ENCODE assay signal across 8 mouse cellular contexts in genomic region chr9:106159237-106159636, GRCm38 (mm10). TPM values are rescaled to one million over a fixed set of nuclear protein-coding genes. Genes with fewer than 3 reads are reported as not detected.
A peak's percentile ranks its signal among the peaks of the same experiment; 100 is the strongest.
DNase-seq lines count a peak whose midpoint lies in the region; ATAC-seq and TF ChIP-seq lines count a peak whose summit lies in the region.

No protein-coding gene starts in this region.

- DNase-seq in heart, adult 9 months (ENCODE audit: low spot score in 2 of 2): no peak
- DNase-seq in MEL (ENCODE audit: low read depth, low spot score): no peak
- no peak for DNase-seq in hindbrain, embryonic 14.5 days (ENCODE audit: low spot score)
- DNase-seq in right cerebral cortex, postnatal 36 days (ENCODE audit: low spot score in 2 of 2): no peak
- DNase-seq in urinary bladder, postnatal 25 days (ENCODE audit: low spot score): no peak
- no peak for DNase-seq in urinary bladder, adult 18-20 months (ENCODE audit: low spot score in 2 of 2)

- H3K36me3 ChIP-seq in heart, embryonic 15.5 days: no peaks in the 10 kb centered on the region
- peaks cover 0 to 2% of the 10 kb centered on the region in 2 experiments; a peak in 1 of 4 replicates for H3K36me3 ChIP-seq in MEL (ENCODE audit: control insufficient read depth in 1 of 2, insufficient read depth in 2 of 2, low read length in 2 of 2)
- H3K36me3 ChIP-seq in hindbrain, embryonic 14.5 days (replicated peaks; ENCODE audit: control insufficient read depth, insufficient read depth): no peaks in the 10 kb centered on the region
- peaks cover 1% of the 10 kb centered on the region for H3K36me3 ChIP-seq in midbrain, embryonic 12.5 days

- H3K9ac ChIP-seq in heart, embryonic 15.5 days: no peak overlapping the region
- no peak overlapping the region for H3K9ac ChIP-seq in MEL (ENCODE audit: control insufficient read depth, low read depth, low read length, poor library complexity, severe bottlenecking)
- H3K9ac ChIP-seq in hindbrain, embryonic 14.5 days: peak overlapping the region; percentile 57; the same call in 1 of the 2 replicates
- H3K9ac ChIP-seq in midbrain, embryonic 12.5 days (replicated peaks): no peak overlapping the region

- ATAC-seq in heart, embryonic 15.5 days (replicated peaks; ENCODE audit: insufficient number of reproducible peaks, insufficient read depth, low FRiP score, low read depth): no peak
- no peak for ATAC-seq in hindbrain, embryonic 14.5 days (ENCODE audit: low FRiP score)
- ATAC-seq in midbrain, embryonic 12.5 days (ENCODE audit: low FRiP score, low read depth): no peak

- H3K79me2 ChIP-seq in MEL (ENCODE audit: control insufficient read depth, insufficient read depth, low read length, poor library complexity): no peaks in the 10 kb centered on the region; the same call in 1 of the 2 replicates

- H3K27ac ChIP-seq in heart, embryonic 15.5 days: no peak overlapping the region
- no peak overlapping the region for H3K27ac ChIP-seq in MEL (ENCODE audit: control insufficient read depth, low read depth, low read length)
- H3K27ac ChIP-seq in hindbrain, embryonic 14.5 days: peak overlapping the region; percentile 98
- H3K27ac ChIP-seq in midbrain, embryonic 12.5 days (replicated peaks): no peak overlapping the region

- TF ChIP-seq RAD21 in MEL (IDR thresholded peaks at IDR 0.05; ENCODE audit: low read depth, low read length): no peak

- peak overlapping the region; percentile 70 for H3K4me2 ChIP-seq in heart, embryonic 15.5 days
- peak overlapping the region; percentile 72 for H3K4me2 ChIP-seq in hindbrain, embryonic 14.5 days (replicated peaks)
- peak overlapping the region; percentile 64 for H3K4me2 ChIP-seq in midbrain, embryonic 12.5 days (replicated peaks)

- 82% methylated on average over 9 of the region's 9 CpGs for WGBS in heart, embryonic 15.5 days
- 78% methylated on average over 9 of the region's 9 CpGs for WGBS in hindbrain, embryonic 14.5 days
- WGBS in midbrain, embryonic 12.5 days: 82% methylated on average over 9 of the region's 9 CpGs

- no peaks in the 10 kb centered on the region for H3K9me3 ChIP-seq in heart, embryonic 15.5 days (replicated peaks)
- no peaks in the 10 kb centered on the region for H3K9me3 ChIP-seq in MEL (replicated peaks; ENCODE audit: insufficient read depth, low read length)
- no peaks in the 10 kb centered on the region for H3K9me3 ChIP-seq in hindbrain, embryonic 14.5 days (ENCODE audit: control insufficient read depth, low read length)
- H3K9me3 ChIP-seq in midbrain, embryonic 12.5 days: no peaks in the 10 kb centered on the region

- H3K4me1 ChIP-seq in heart, embryonic 15.5 days (replicated peaks): peaks cover 6% of the 10 kb centered on the region
- peaks cover 2 to 6% of the 10 kb centered on the region in 2 experiments; a peak in 3 of 4 replicates for H3K4me1 ChIP-seq in MEL (ENCODE audit: control insufficient read depth in 1 of 2, insufficient read depth in 2 of 2, low read length in 2 of 2)
- peaks cover 9% of the 10 kb centered on the region; the same call in 1 of the 2 replicates for H3K4me1 ChIP-seq in hindbrain, embryonic 14.5 days (replicated peaks; ENCODE audit: control insufficient read depth, insufficient read depth, low read length)
- H3K4me1 ChIP-seq in midbrain, embryonic 12.5 days: peaks cover 31% of the 10 kb centered on the region

- TF ChIP-seq POLR2A in MEL (IDR thresholded peaks at IDR 0.05; ENCODE audit: control insufficient read depth in 1 of 2, insufficient read depth in 1 of 2, low read depth in 1 of 2, low read length in 2 of 2, poor library complexity in 1 of 2): no peak

- H3K4me3 ChIP-seq in heart, embryonic 15.5 days: no peak overlapping the region
- H3K4me3 ChIP-seq in MEL (ENCODE audit: control insufficient read depth in 1 of 2, insufficient read depth in 1 of 2, low read depth in 2 of 2, low read length in 2 of 2): peak overlapping the region; percentile 73 to 77; a peak in 3 of 4 replicates
- H3K4me3 ChIP-seq in hindbrain, embryonic 14.5 days (replicated peaks; ENCODE audit: low read length): peak overlapping the region; percentile 40
- no peak overlapping the region for H3K4me3 ChIP-seq in midbrain, embryonic 12.5 days

- TF ChIP-seq CTCF in MEL (IDR thresholded peaks at IDR 0.05 in 2 of 3, conservative IDR thresholded peaks at IDR 0.05 in 1 of 3; ENCODE audit: control insufficient read depth in 1 of 3, insufficient read depth in 1 of 3, low read depth in 2 of 3, low read length in 3 of 3, poor library complexity in 1 of 3, severe bottlenecking in 1 of 3): no peak

- TF ChIP-seq EP300 in MEL (IDR thresholded peaks at IDR 0.05; ENCODE audit: low read depth in 1 of 2, low read length in 2 of 2): no peak

- peaks cover 5% of the 10 kb centered on the region; the same call in 1 of the 2 replicates for H3K27me3 ChIP-seq in heart, embryonic 15.5 days
- no peaks in the 10 kb centered on the region for H3K27me3 ChIP-seq in MEL (ENCODE audit: control insufficient read depth in 1 of 2, insufficient read depth in 2 of 2, low read length in 2 of 2)
- H3K27me3 ChIP-seq in hindbrain, embryonic 14.5 days (ENCODE audit: control insufficient read depth, insufficient read depth, low read length): no peaks in the 10 kb centered on the region
- no peaks in the 10 kb centered on the region for H3K27me3 ChIP-seq in midbrain, embryonic 12.5 days

TF ChIP-seq in MEL, 35 proteins besides CTCF, POLR2A, EP300 and RAD21:
- TF ChIP-seq MAFK (IDR thresholded peaks at IDR 0.05; ENCODE audit: borderline replicate concordance, low read depth, low read length) (no peak), NRF1 (IDR thresholded peaks at IDR 0.05; ENCODE audit: insufficient read depth, low read depth, low read length, poor library complexity, severe bottlenecking) (no peak)

RNA-seq across cellular contexts. Expression of gene Glyctk, which starts 1.3 kb away (rescaled TPM):
- 0.74 and 1.1 TPM in 2 replicates for polyA plus RNA-seq in heart, embryonic 15.5 days (2015; fragmentation: Nextera tagmentation; extraction: Ambion mirVana)
- total RNA-seq in MEL (2012; rRNA removed): 3.1 and 3.2 TPM in 2 replicates
- polyA plus RNA-seq in MEL (2012; ENCODE audit: insufficient read depth in 1 of 2, insufficient read length in 2 of 2, low read depth in 1 of 2, low replicate concordance in 2 of 2, missing spikeins in 1 of 2): 1 to 10 TPM in 1 of 2 experiments, not detected in 1; 3.3 TPM
- 2.3 and 3.0 TPM in 2 replicates for polyA plus RNA-seq in hindbrain, embryonic 14.5 days (2014; fragmentation: Nextera tagmentation; extraction: Ambion mirVana)
- polyA plus RNA-seq in midbrain, embryonic 12.5 days (2016; fragmentation: Nextera tagmentation; extraction: Ambion mirVana): 10.8 and 11.0 TPM in 2 replicates

RNA-seq across cellular contexts. Expression of gene Wdr82, which starts 11.5 kb away (rescaled TPM):
- 16.7 and 19.7 TPM in 2 replicates for polyA plus RNA-seq in heart, embryonic 15.5 days (2015; fragmentation: Nextera tagmentation; extraction: Ambion mirVana)
- 72.2 and 78.0 TPM in 2 replicates for total RNA-seq in MEL (2012; rRNA removed)
- polyA plus RNA-seq in MEL (2012; ENCODE audit: insufficient read depth in 1 of 2, insufficient read length in 2 of 2, low read depth in 1 of 2, low replicate concordance in 2 of 2, missing spikeins in 1 of 2): 100 to 1,000 TPM in 1 of 2 experiments, 10 to 100 TPM in 1; 41.7 to 108 TPM
- polyA plus RNA-seq in hindbrain, embryonic 14.5 days (2014; fragmentation: Nextera tagmentation; extraction: Ambion mirVana): 40.2 and 42.3 TPM in 2 replicates
- 35.6 and 36.3 TPM in 2 replicates for polyA plus RNA-seq in midbrain, embryonic 12.5 days (2016; fragmentation: Nextera tagmentation; extraction: Ambion mirVana)

RNA-seq across cellular contexts. Expression of gene Ppm1m, which starts 40.3 kb away (rescaled TPM):
- 23.1 and 33.6 TPM in 2 replicates for polyA plus RNA-seq in heart, embryonic 15.5 days (2015; fragmentation: Nextera tagmentation; extraction: Ambion mirVana)
- total RNA-seq in MEL (2012; rRNA removed): 29.4 and 34.2 TPM in 2 replicates
- polyA plus RNA-seq in MEL (2012; ENCODE audit: insufficient read depth in 1 of 2, insufficient read length in 2 of 2, low read depth in 1 of 2, low replicate concordance in 2 of 2, missing spikeins in 1 of 2): 10 to 100 TPM in 1 of 2 experiments, not detected in 1; 47.2 TPM
- 13.0 and 13.4 TPM in 2 replicates for polyA plus RNA-seq in hindbrain, embryonic 14.5 days (2014; fragmentation: Nextera tagmentation; extraction: Ambion mirVana)
- polyA plus RNA-seq in midbrain, embryonic 12.5 days (2016; fragmentation: Nextera tagmentation; extraction: Ambion mirVana): 31.9 and 39.1 TPM in 2 replicates

RNA-seq across cellular contexts. Expression of gene Twf2, which starts 43.7 kb away (rescaled TPM):
- polyA plus RNA-seq in heart, embryonic 15.5 days (2015; fragmentation: Nextera tagmentation; extraction: Ambion mirVana): 46.7 and 52.9 TPM in 2 replicates
- total RNA-seq in MEL (2012; rRNA removed): 63.9 and 66.8 TPM in 2 replicates
- 100 to 1,000 TPM in 1 of 2 experiments, not detected in 1; 101 TPM for polyA plus RNA-seq in MEL (2012; ENCODE audit: insufficient read depth in 1 of 2, insufficient read length in 2 of 2, low read depth in 1 of 2, low replicate concordance in 2 of 2, missing spikeins in 1 of 2)
- polyA plus RNA-seq in hindbrain, embryonic 14.5 days (2014; fragmentation: Nextera tagmentation; extraction: Ambion mirVana): 49.6 and 52.9 TPM in 2 replicates
- 53.1 and 58.0 TPM in 2 replicates for polyA plus RNA-seq in midbrain, embryonic 12.5 days (2016; fragmentation: Nextera tagmentation; extraction: Ambion mirVana)

Comparison
In these comparisons a context has a peak if more than half of its experiments do, and no peak if none do; other contexts are left out.
1. H3K4me3 ChIP-seq: peak in MEL (2 of 2) and hindbrain, embryonic 14.5 days (single experiment); none in heart, embryonic 15.5 days (single experiment) and midbrain, embryonic 12.5 days (single experiment).
2. Peak in every context shown above with its lines, with median percentiles within 50 percentile points of each other: H3K4me2 ChIP-seq.